Mouse (Mus musculus): Measurements from ENCODE around the gene Miox. TPM values are rescaled to one million over a fixed set of nuclear protein-coding genes. Genes with fewer than 3 reads are reported as not detected.

Gene Miox
- polyA plus RNA-seq, 1 experiment = not detected

- DNase-seq = peak in 1 of 2 experiments; percentile 34
- Histone ChIP-seq H3K27me3 (ENCODE audit: control insufficient read depth, insufficient read depth, low read length) (no peaks in the 10 kb centered on the region), H3K27ac (ENCODE audit: insufficient read depth, low read length) (peak within 1 kb of the TSS; percentile 98), H3K4me1 (ENCODE audit: control insufficient read depth, insufficient read depth, low read length) (peaks cover 27% of the 10 kb centered on the region), H3K4me3 (replicated peaks; ENCODE audit: insufficient read depth, low read depth, low read length) (peak within 1 kb of the TSS; percentile 64)
- 56% methylated on average over 16 of the region's 16 CpGs for WGBS
- TF ChIP-seq CTCF (IDR thresholded peaks at IDR 0.05; ENCODE audit: borderline replicate concordance, insufficient read depth, low read depth, low read length) (no peak), POLR2A (IDR thresholded peaks at IDR 0.05; ENCODE audit: borderline replicate concordance, insufficient read depth, low read length) (no peak)
These were observed 42.8 kb downstream of the Miox start, which contains the start of gene Tymp for GRCm38 (mm10) chr15:89376957-89377356. Gene Tymp (minus strand): TSS chr15:89377039.

- H3K4me1 ChIP-seq (ENCODE audit: control insufficient read depth, insufficient read depth, low read length) = peaks cover 26% of the 10 kb centered on the region
- DNase-seq = peak in 1 of 2 experiments; percentile 33
- H3K4me3 ChIP-seq (replicated peaks; ENCODE audit: insufficient read depth, low read depth, low read length) = no peak overlapping the region
- H3K27ac ChIP-seq (ENCODE audit: insufficient read depth, low read length) = peak overlapping the region; percentile 98; the same call in 1 of the 2 replicates
- no peaks in the 10 kb centered on the region for H3K27me3 ChIP-seq (ENCODE audit: control insufficient read depth, insufficient read depth, low read length)
- TF ChIP-seq CTCF (IDR thresholded peaks at IDR 0.05; ENCODE audit: borderline replicate concordance, insufficient read depth, low read depth, low read length) (no peak), POLR2A (IDR thresholded peaks at IDR 0.05; ENCODE audit: borderline replicate concordance, insufficient read depth, low read length) (no peak)
- 28% methylated on average over 18 of the region's 18 CpGs for WGBS
These were observed 43.2 kb downstream of the Miox start for GRCm38 (mm10) chr15:89377362-89377761.

- H3K4me1 ChIP-seq (ENCODE audit: control insufficient read depth, insufficient read depth, low read length) = peaks cover 24% of the 10 kb centered on the region
- H3K27me3 ChIP-seq (ENCODE audit: control insufficient read depth, insufficient read depth, low read length) = no peaks in the 10 kb centered on the region
- H3K4me3 ChIP-seq (replicated peaks; ENCODE audit: insufficient read depth, low read depth, low read length) = peak overlapping the region; percentile 64
- WGBS = 16% methylated on average over 46 of the region's 46 CpGs
- H3K27ac ChIP-seq (ENCODE audit: insufficient read depth, low read length) = peak overlapping the region; percentile 98
- no peak for TF ChIP-seq CTCF (IDR thresholded peaks at IDR 0.05; ENCODE audit: borderline replicate concordance, insufficient read depth, low read depth, low read length)
- no peak for TF ChIP-seq POLR2A (IDR thresholded peaks at IDR 0.05; ENCODE audit: borderline replicate concordance, insufficient read depth, low read length)
- peak in 1 of 2 experiments; percentile 56 for DNase-seq
These were observed 44.0 kb downstream of the Miox start for GRCm38 (mm10) chr15:89377938-89378828.

GRCm38 (mm10) chr15:89378831-89379401 lies 44.7 kb downstream of the Miox start, which contains the start of gene Odf3b:
Gene Odf3b (minus strand): TSS chr15:89379282.
- Histone ChIP-seq H3K4me1 (ENCODE audit: control insufficient read depth, insufficient read depth, low read length) (peaks cover 24% of the 10 kb centered on the region), H3K27ac (ENCODE audit: insufficient read depth, low read length) (peak within 1 kb of the TSS; percentile 98), H3K4me3 (replicated peaks; ENCODE audit: insufficient read depth, low read depth, low read length) (peak within 1 kb of the TSS; percentile 64), H3K27me3 (ENCODE audit: control insufficient read depth, insufficient read depth, low read length) (no peaks in the 10 kb centered on the region)
- under 1% methylated on average over 33 of the region's 33 CpGs for WGBS
- DNase-seq = peak; percentile 91
- no peak for TF ChIP-seq CTCF (IDR thresholded peaks at IDR 0.05; ENCODE audit: borderline replicate concordance, insufficient read depth, low read depth, low read length)
- TF ChIP-seq POLR2A (IDR thresholded peaks at IDR 0.05; ENCODE audit: borderline replicate concordance, insufficient read depth, low read length) = peak; percentile 77; the same call in 1 of the 2 replicates

- DNase-seq = peak; percentile 67 to 70
- WGBS = 31% methylated on average over 10 of the region's 10 CpGs
- no peaks in the 10 kb centered on the region for H3K27me3 ChIP-seq (ENCODE audit: control insufficient read depth, insufficient read depth, low read length)
- peak overlapping the region; percentile 64 for H3K4me3 ChIP-seq (replicated peaks; ENCODE audit: insufficient read depth, low read depth, low read length)
- H3K27ac ChIP-seq (ENCODE audit: insufficient read depth, low read length) = peak overlapping the region; percentile 98
- peaks cover 20% of the 10 kb centered on the region for H3K4me1 ChIP-seq (ENCODE audit: control insufficient read depth, insufficient read depth, low read length)
- TF ChIP-seq CTCF (IDR thresholded peaks at IDR 0.05; ENCODE audit: borderline replicate concordance, insufficient read depth, low read depth, low read length) (no peak), POLR2A (IDR thresholded peaks at IDR 0.05; ENCODE audit: borderline replicate concordance, insufficient read depth, low read length) (no peak)
These were observed 45.2 kb downstream of the Miox start for GRCm38 (mm10) chr15:89379429-89379828.

GRCm38 (mm10) chr15:89384617-89385016 lies 50.4 kb downstream of the Miox start, which contains the start of gene Klhdc7b:
Gene Klhdc7b (plus strand): TSS chr15:89384917.
- peaks cover under 1% of the 10 kb centered on the region; the same call in 1 of the 2 replicates for H3K4me1 ChIP-seq (ENCODE audit: control insufficient read depth, insufficient read depth, low read length)
- no peak within 1 kb of the TSS for H3K4me3 ChIP-seq (replicated peaks; ENCODE audit: insufficient read depth, low read depth, low read length)
- no peaks in the 10 kb centered on the region for H3K27me3 ChIP-seq (ENCODE audit: control insufficient read depth, insufficient read depth, low read length)
- H3K27ac ChIP-seq (ENCODE audit: insufficient read depth, low read length) = no peak within 1 kb of the TSS
- no peak for DNase-seq
- no peak for TF ChIP-seq POLR2A (IDR thresholded peaks at IDR 0.05; ENCODE audit: borderline replicate concordance, insufficient read depth, low read length)
- 85% methylated on average over 7 of the region's 7 CpGs for WGBS

Other genes with a start within 250 kb of the Miox start
- 58.1 and 65.6 TPM in 2 replicates for gene Selenoo, start 245.3 kb upstream of the Miox start, polyA plus RNA-seq (2012; rRNA removed)
- 77.4 and 82.1 TPM in 2 replicates for gene Tubgcp6, start 211.3 kb upstream of the Miox start, polyA plus RNA-seq (2012; rRNA removed)
- 31.4 and 36.3 TPM in 2 replicates for gene Hdac10, start 205.7 kb upstream of the Miox start, polyA plus RNA-seq (2012; rRNA removed)
- gene Mapk12, start 193.7 kb upstream of the Miox start, polyA plus RNA-seq (2012; rRNA removed) = 112 and 128 TPM in 2 replicates
- 58.1 and 64.1 TPM in 2 replicates for gene Mapk11, start 184.8 kb upstream of the Miox start, polyA plus RNA-seq (2012; rRNA removed)
- 127 and 141 TPM in 2 replicates for gene Plxnb2, start 153.6 kb upstream of the Miox start, polyA plus RNA-seq (2012; rRNA removed)
- gene Dennd6b, start 137.9 kb upstream of the Miox start, polyA plus RNA-seq (2012; rRNA removed) = 156 and 165 TPM in 2 replicates
- gene Ppp6r2, start 122.8 kb upstream of the Miox start, polyA plus RNA-seq (2012; rRNA removed) = 240 and 262 TPM in 2 replicates
- gene Sbf1, start 19.1 kb upstream of the Miox start, polyA plus RNA-seq (2012; rRNA removed) = 321 and 324 TPM in 2 replicates
- not detected in 2 replicates for gene Adm2, start 11.7 kb upstream of the Miox start, polyA plus RNA-seq (2012; rRNA removed)
- gene Lmf2, start 21.3 kb downstream of the Miox start, polyA plus RNA-seq (2012; rRNA removed) = 21.0 and 21.1 TPM in 2 replicates
- gene Ncaph2, start 21.3 kb downstream of the Miox start, polyA plus RNA-seq (2012; rRNA removed) = 134 and 137 TPM in 2 replicates
- gene Sco2, start 39.4 kb downstream of the Miox start, polyA plus RNA-seq (2012; rRNA removed) = 59.7 and 60.3 TPM in 2 replicates
- gene Tymp, start 42.6 kb downstream of the Miox start, polyA plus RNA-seq (2012; rRNA removed) = 5.5 and 5.7 TPM in 2 replicates
- 18.3 and 24.4 TPM in 2 replicates for gene Odf3b, start 44.9 kb downstream of the Miox start, polyA plus RNA-seq (2012; rRNA removed)
- 2.6 and 2.9 TPM in 2 replicates for gene Klhdc7b, start 50.5 kb downstream of the Miox start, polyA plus RNA-seq (2012; rRNA removed)
- not detected in 2 replicates for gene Syce3, start 76.1 kb downstream of the Miox start, polyA plus RNA-seq (2012; rRNA removed)
- 7.8 and 8.2 TPM in 2 replicates for gene Cpt1b, start 91.5 kb downstream of the Miox start, polyA plus RNA-seq (2012; rRNA removed)
- gene C730034F03Rik, start 95.2 kb downstream of the Miox start, polyA plus RNA-seq (2012; rRNA removed) = 4.2 and 4.7 TPM in 2 replicates
- 0.15 and 0.51 TPM in 2 replicates for gene Gm44502, start 95.3 kb downstream of the Miox start, polyA plus RNA-seq (2012; rRNA removed)
- gene Chkb, start 95.5 kb downstream of the Miox start, polyA plus RNA-seq (2012; rRNA removed) = 101 and 102 TPM in 2 replicates
- 192 and 195 TPM in 2 replicates for gene Mapk8ip2, start 119.5 kb downstream of the Miox start, polyA plus RNA-seq (2012; rRNA removed)
- gene Arsa, start 143.0 kb downstream of the Miox start, polyA plus RNA-seq (2012; rRNA removed) = 39.2 and 40.9 TPM in 2 replicates
- gene Shank3, start 165.2 kb downstream of the Miox start, polyA plus RNA-seq (2012; rRNA removed) = 84.7 and 97.2 TPM in 2 replicates
- gene Acr, start 233.9 kb downstream of the Miox start, polyA plus RNA-seq (2012; rRNA removed) = 2.4 and 2.6 TPM in 2 replicates

Measured in cerebellum, adult 2 months (tissue).